25 mouse cellular contexts compared by ENCODE assay signal in the genomic region with DNA sequence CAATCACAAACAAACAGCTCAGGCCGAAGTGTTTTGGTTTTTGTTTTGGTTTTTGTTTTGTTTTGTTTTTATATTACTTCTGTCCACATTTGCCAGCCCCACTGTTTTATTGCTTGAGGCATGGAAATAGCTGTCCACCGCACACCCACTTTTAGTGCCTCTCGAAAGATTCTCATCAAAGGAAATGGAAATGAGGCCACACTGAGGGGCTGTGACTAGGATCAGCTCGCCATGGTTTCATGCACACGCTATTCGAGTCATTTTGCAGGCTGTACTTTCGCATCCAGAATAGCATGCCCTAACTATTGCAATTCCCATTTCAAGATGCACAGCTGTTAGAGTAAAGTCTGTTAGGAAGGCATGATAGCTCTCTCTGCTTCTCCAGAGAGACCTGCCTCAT.
A peak's percentile ranks its signal among the peaks of the same experiment; 100 is the strongest.
DNase-seq lines count a peak whose midpoint lies in the region; ATAC-seq and TF ChIP-seq lines count a peak whose summit lies in the region.
"Had no signal": no experiment of that assay in that cellular context is flagged by ENCODE, and none has a peak within 500 bp of the region (broad histone marks: within the 10 kb centered on the region; RNA-seq: fewer than 3 reads in every experiment).

No protein-coding gene starts in this region.

- H3K9me3 ChIP-seq in hindbrain, postnatal 0 days (ENCODE audit: low read length): no peaks in the 10 kb centered on the region
- H3K9me3 ChIP-seq in hindbrain, embryonic 16.5 days (ENCODE audit: control insufficient read depth, low read length): no peaks in the 10 kb centered on the region
- H3K9me3 ChIP-seq in neural tube, embryonic 14.5 days (ENCODE audit: control insufficient read depth, low read length): no peaks in the 10 kb centered on the region
- H3K9me3 ChIP-seq in stomach, postnatal 0 days (ENCODE audit: control insufficient read depth, low read length): no peaks in the 10 kb centered on the region
- H3K9me3 ChIP-seq: forebrain, embryonic 15.5 days; heart, embryonic 12.5 days; hindbrain, embryonic 15.5 days; intestine, embryonic 15.5 days; limb, embryonic 13.5 days; lung, embryonic 15.5 days had no signal

- H3K9ac ChIP-seq in hindbrain, postnatal 0 days (replicated peaks; ENCODE audit: low read length): no peak overlapping the region
- no peak overlapping the region for H3K9ac ChIP-seq in hindbrain, embryonic 16.5 days (ENCODE audit: low read depth, low read length)
- H3K9ac ChIP-seq in neural tube, embryonic 14.5 days (replicated peaks; ENCODE audit: low read depth, low read length): no peak overlapping the region
- no peak overlapping the region for H3K9ac ChIP-seq in stomach, postnatal 0 days (ENCODE audit: low read length)
- H3K9ac ChIP-seq: forebrain, embryonic 15.5 days; heart, embryonic 12.5 days; hindbrain, embryonic 15.5 days; intestine, embryonic 15.5 days; limb, embryonic 13.5 days; lung, embryonic 15.5 days had no signal

- no peaks in the 10 kb centered on the region for H3K36me3 ChIP-seq in hindbrain, postnatal 0 days (ENCODE audit: insufficient read depth, low read length)
- no peaks in the 10 kb centered on the region for H3K36me3 ChIP-seq in hindbrain, embryonic 16.5 days (ENCODE audit: control insufficient read depth, insufficient read depth, low read length)
- no peaks in the 10 kb centered on the region for H3K36me3 ChIP-seq in neural tube, embryonic 14.5 days (ENCODE audit: control insufficient read depth, insufficient read depth, low read length)
- H3K36me3 ChIP-seq in stomach, postnatal 0 days (ENCODE audit: control insufficient read depth, insufficient read depth, low read length): no peaks in the 10 kb centered on the region
- H3K36me3 ChIP-seq: forebrain, embryonic 15.5 days; heart, embryonic 12.5 days; hindbrain, embryonic 15.5 days; intestine, embryonic 15.5 days; limb, embryonic 13.5 days; lung, embryonic 15.5 days had no signal

- 39% methylated on average over 7 of the region's 7 CpGs for WGBS in hindbrain, postnatal 0 days
- WGBS in hindbrain, embryonic 16.5 days: 44% methylated on average over 7 of the region's 7 CpGs
- 15% methylated on average over 7 of the region's 7 CpGs for WGBS in neural tube, embryonic 14.5 days
- WGBS in stomach, postnatal 0 days: 77% methylated on average over 7 of the region's 7 CpGs

- no peak for TF ChIP-seq CTCF in hindbrain, postnatal 0 days (IDR thresholded peaks at IDR 0.05; ENCODE audit: low read depth)
- no peak for TF ChIP-seq CTCF in brain, embryonic 14.5 days (IDR thresholded peaks at IDR 0.05; ENCODE audit: borderline replicate concordance, extremely low read depth, insufficient read depth, insufficient read length)
- no peak for TF ChIP-seq CTCF in stomach, postnatal 0 days (IDR thresholded peaks at IDR 0.05; ENCODE audit: low read depth)

- no peak for ATAC-seq in hindbrain, postnatal 0 days
- ATAC-seq in hindbrain, embryonic 16.5 days: no peak
- peak; percentile 34; the same call in 1 of the 2 replicates for ATAC-seq in neural tube, embryonic 14.5 days (ENCODE audit: low read depth)
- no peak for ATAC-seq in stomach, postnatal 0 days (ENCODE audit: low FRiP score, low TSS enrichment)
- ATAC-seq: forebrain, embryonic 15.5 days; intestine, embryonic 15.5 days had no signal

- no peak for TF ChIP-seq POLR2A in brain, embryonic 14.5 days (IDR thresholded peaks at IDR 0.05; ENCODE audit: borderline replicate concordance, extremely low read depth, insufficient read depth, insufficient read length, poor library complexity, severe bottlenecking)

- H3K4me3 ChIP-seq in hindbrain, postnatal 0 days (ENCODE audit: low read length): no peak overlapping the region
- H3K4me3 ChIP-seq in hindbrain, embryonic 16.5 days (ENCODE audit: low read length): no peak overlapping the region
- H3K4me3 ChIP-seq in neural tube, embryonic 14.5 days (ENCODE audit: low read depth, low read length): no peak overlapping the region
- no peak overlapping the region for H3K4me3 ChIP-seq in stomach, postnatal 0 days (ENCODE audit: low read depth, low read length)
- H3K4me3 ChIP-seq: forebrain, embryonic 15.5 days; heart, adult 2 months; heart, embryonic 12.5 days; hindbrain, embryonic 15.5 days; intestine, embryonic 15.5 days; limb, embryonic 13.5 days; lung, embryonic 15.5 days had no signal

- H3K4me1 ChIP-seq in hindbrain, postnatal 0 days (ENCODE audit: insufficient read depth, low read length): no peaks in the 10 kb centered on the region
- H3K4me1 ChIP-seq in hindbrain, embryonic 16.5 days (ENCODE audit: control insufficient read depth, insufficient read depth, low read depth, low read length): no peaks in the 10 kb centered on the region
- no peaks in the 10 kb centered on the region for H3K4me1 ChIP-seq in neural tube, embryonic 14.5 days (ENCODE audit: control insufficient read depth, insufficient read depth, low read length)
- H3K4me1 ChIP-seq in stomach, postnatal 0 days (replicated peaks; ENCODE audit: control insufficient read depth, insufficient read depth): no peaks in the 10 kb centered on the region
- H3K4me1 ChIP-seq: forebrain, embryonic 15.5 days; heart, embryonic 12.5 days; hindbrain, embryonic 15.5 days; intestine, embryonic 15.5 days; lung, embryonic 15.5 days had no signal

- no peaks in the 10 kb centered on the region for H3K27me3 ChIP-seq in hindbrain, postnatal 0 days (ENCODE audit: insufficient read depth, low read length)
- no peaks in the 10 kb centered on the region for H3K27me3 ChIP-seq in hindbrain, embryonic 16.5 days (replicated peaks; ENCODE audit: control insufficient read depth, insufficient read depth, low read length)
- H3K27me3 ChIP-seq in neural tube, embryonic 14.5 days (ENCODE audit: control insufficient read depth, insufficient read depth, low read length): no peaks in the 10 kb centered on the region
- H3K27me3 ChIP-seq in stomach, postnatal 0 days (ENCODE audit: control insufficient read depth, insufficient read depth, low read length): no peaks in the 10 kb centered on the region
- H3K27me3 ChIP-seq: forebrain, embryonic 15.5 days; heart, embryonic 12.5 days; hindbrain, embryonic 15.5 days; intestine, embryonic 15.5 days; limb, embryonic 13.5 days; lung, embryonic 15.5 days had no signal

- H3K4me2 ChIP-seq in hindbrain, postnatal 0 days (ENCODE audit: low read depth, low read length): no peak overlapping the region
- no peak overlapping the region for H3K4me2 ChIP-seq in hindbrain, embryonic 16.5 days (ENCODE audit: low read length)
- no peak overlapping the region for H3K4me2 ChIP-seq in neural tube, embryonic 14.5 days (ENCODE audit: low read depth, low read length)
- H3K4me2 ChIP-seq in stomach, postnatal 0 days (replicated peaks; ENCODE audit: low read depth): no peak overlapping the region
- H3K4me2 ChIP-seq: forebrain, embryonic 15.5 days; heart, embryonic 12.5 days; hindbrain, embryonic 15.5 days; intestine, embryonic 15.5 days; limb, embryonic 13.5 days; liver, embryonic 11.5 days; lung, embryonic 15.5 days had no signal

- peak; percentile 4 for DNase-seq in hindbrain, postnatal 0 days (ENCODE audit: low spot score)
- DNase-seq in A20 (ENCODE audit: low read depth, low spot score): peak; percentile 13
- DNase-seq in brain, embryonic 14.5 days (ENCODE audit: low read depth): peak; percentile 23
- no peak for DNase-seq in stomach, postnatal 0 days (ENCODE audit: low spot score)
- DNase-seq in right cerebral cortex, postnatal 4 days: no peak
- DNase-seq: adrenal gland, adult 2 months; B cell, adult 2 months; cerebellum, adult 11 months; cerebellum, adult 9-11 months; heart, adult 2 months; heart, postnatal 4 days; kidney, adult 2 months; kidney, postnatal 4 days; right cerebral cortex, adult 18-20 months; thymus, postnatal 4 days had no signal

- H3K27ac ChIP-seq in hindbrain, postnatal 0 days: no peak overlapping the region
- H3K27ac ChIP-seq in hindbrain, embryonic 16.5 days (ENCODE audit: low read depth, low read length): no peak overlapping the region
- H3K27ac ChIP-seq in neural tube, embryonic 14.5 days (ENCODE audit: low read depth, low read length): no peak overlapping the region
- H3K27ac ChIP-seq in stomach, postnatal 0 days (replicated peaks): no peak overlapping the region
- H3K27ac ChIP-seq: forebrain, embryonic 15.5 days; heart, adult 2 months; hindbrain, embryonic 15.5 days; intestine, embryonic 15.5 days; kidney, postnatal 0 days; limb, embryonic 13.5 days; lung, embryonic 15.5 days had no signal

- TF ChIP-seq EP300 in stomach, postnatal 0 days (optimal IDR thresholded peaks at IDR 0.05): no peak

Comparison
In these comparisons a context has a peak if more than half of its experiments do, and no peak if none do; other contexts are left out.
1. DNase-seq: peak in hindbrain, postnatal 0 days (single experiment), A20 (single experiment) and brain, embryonic 14.5 days (single experiment); none in stomach, postnatal 0 days (single experiment) and right cerebral cortex, postnatal 4 days (single experiment).